Mouse (Mus musculus) embryonic facial prominence, embryonic 11.5 days (tissue): ENCODE measurements at regions not wholly inside any gene's neighbourhood (a gene's known extent, or its start where the extent isn't known, plus 50 kb on each side); places are given as distances from the start of the nearest gene placed in this dataset.

Experiments used
- ATAC-seq: fragments of 200-750 bp; cut with Nextera tagmentation; replicated peaks from 2 replicates; pipeline ENCODE4 v1.8.0; 2017; ENCODE audit warnings: low read depth; ENCODE audit not compliant: insufficient number of reproducible peaks, low FRiP score, low TSS enrichment
- DNase-seq: peaks from one replicate; pipeline ENCODE4 v3.0.0-alpha.2; 2015; ENCODE audit warnings: low spot score
- H3K27ac ChIP-seq: fragments of 300-500 bp; sonication (generic); replicated peaks from 2 replicates; pipeline ENCODE4 v1.5.1; 2014; ENCODE audit warnings: mild to moderate bottlenecking, low read depth, low read length, control low read depth
- H3K27me3 ChIP-seq: fragments of 300-500 bp; sonication (generic); 2 replicates; pipeline ENCODE4 v1.6.1; 2014; ENCODE audit warnings: mild to moderate bottlenecking, low read length, moderate library complexity, mixed read lengths; ENCODE audit not compliant: control insufficient read depth, insufficient read depth
- H3K36me3 ChIP-seq: fragments of 300-500 bp; sonication (generic); replicated peaks from 2 replicates; pipeline ENCODE4 v1.6.1; 2014; ENCODE audit warnings: low read depth, mild to moderate bottlenecking, low read length, moderate library complexity, mixed read lengths; ENCODE audit not compliant: control insufficient read depth, insufficient read depth
- H3K4me1 ChIP-seq: fragments of 300-500 bp; sonication (generic); 2 replicates; pipeline ENCODE4 v1.6.1; 2014; ENCODE audit warnings: low read length, mixed read lengths; ENCODE audit not compliant: control insufficient read depth, insufficient read depth
- H3K4me2 ChIP-seq: fragments of 300-500 bp; sonication (generic); 2 replicates; pipeline ENCODE4 v1.6.1; 2014; ENCODE audit warnings: low read depth, mild to moderate bottlenecking, control low read depth, low read length, moderate library complexity
- H3K4me3 ChIP-seq: fragments of 300-500 bp; sonication (generic); 2 replicates; pipeline ENCODE4 v1.5.1; 2014; ENCODE audit warnings: low read depth, low read length, control low read depth
- H3K9ac ChIP-seq: fragments of 300-500 bp; sonication (generic); replicated peaks from 2 replicates; pipeline ENCODE4 v1.6.1; 2014; ENCODE audit warnings: mild to moderate bottlenecking, control low read depth, low read length
- H3K9me3 ChIP-seq: fragments of 300-500 bp; sonication (generic); replicated peaks from 2 replicates; pipeline ENCODE4 v1.6.1; 2016; ENCODE audit warnings: mild to moderate bottlenecking, low read length, inconsistent platforms, mixed read lengths; ENCODE audit not compliant: control insufficient read depth
- WGBS: fragments of 180-500 bp; shearing (Covaris S2); extraction: QIAGEN DNeasy Blood & Tissue Kit; methylation state at CpG from one replicate; pipeline ENCODE4 v1.1.7; 2014; 5-methylcytosine and 5-hydroxymethylcytosine counted together

- WGBS = 81% methylated on average over 6 of the region's 6 CpGs
- H3K4me1 ChIP-seq = no peaks in the 10 kb centered on the region
- no peak overlapping the region for H3K9ac ChIP-seq
- no peak overlapping the region for H3K27ac ChIP-seq
- ATAC-seq (no peak), DNase-seq (no peak)
- no peaks in the 10 kb centered on the region for H3K27me3 ChIP-seq
- H3K9me3 ChIP-seq = no peaks in the 10 kb centered on the region
- H3K36me3 ChIP-seq = no peaks in the 10 kb centered on the region
- H3K4me3 ChIP-seq = no peak overlapping the region
- H3K4me2 ChIP-seq = no peak overlapping the region
These were observed 59.2 kb downstream of the Marcks start for GRCm38 (mm10) chr10:37079535-37079934.

DNA sequence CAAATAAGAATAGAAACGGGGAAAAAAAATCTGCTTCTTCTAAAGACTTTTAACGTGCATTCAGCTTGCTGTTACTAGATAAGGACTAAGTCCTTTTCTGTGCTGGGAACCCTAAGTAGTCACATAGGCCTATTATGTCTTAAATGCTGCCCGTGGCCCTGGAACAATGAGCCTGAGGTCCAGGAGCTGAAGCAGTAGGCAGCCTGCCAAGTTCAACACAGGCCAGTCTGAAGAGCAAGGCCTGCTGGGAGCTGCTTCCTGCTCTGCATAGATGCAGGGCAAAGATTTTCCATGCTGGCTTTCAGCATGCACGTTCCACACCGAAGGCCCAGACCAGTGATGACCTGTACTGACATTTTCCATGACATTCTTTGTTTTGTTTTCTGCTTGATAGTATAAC, 60.3 kb downstream of the Marcks start:
- H3K9me3 ChIP-seq = no peaks in the 10 kb centered on the region
- H3K27me3 ChIP-seq = no peaks in the 10 kb centered on the region
- peak; percentile 62 for DNase-seq
- H3K4me3 ChIP-seq = no peak overlapping the region
- no peaks in the 10 kb centered on the region for H3K36me3 ChIP-seq
- 31% methylated on average over 5 of the region's 5 CpGs for WGBS
- H3K4me1 ChIP-seq = no peaks in the 10 kb centered on the region
- no peak overlapping the region for H3K9ac ChIP-seq
- no peak overlapping the region for H3K4me2 ChIP-seq
- H3K27ac ChIP-seq = no peak overlapping the region
- ATAC-seq = 0 out of 2 replicates have a peak, but pooled peaks have one; percentile 70

DNA sequence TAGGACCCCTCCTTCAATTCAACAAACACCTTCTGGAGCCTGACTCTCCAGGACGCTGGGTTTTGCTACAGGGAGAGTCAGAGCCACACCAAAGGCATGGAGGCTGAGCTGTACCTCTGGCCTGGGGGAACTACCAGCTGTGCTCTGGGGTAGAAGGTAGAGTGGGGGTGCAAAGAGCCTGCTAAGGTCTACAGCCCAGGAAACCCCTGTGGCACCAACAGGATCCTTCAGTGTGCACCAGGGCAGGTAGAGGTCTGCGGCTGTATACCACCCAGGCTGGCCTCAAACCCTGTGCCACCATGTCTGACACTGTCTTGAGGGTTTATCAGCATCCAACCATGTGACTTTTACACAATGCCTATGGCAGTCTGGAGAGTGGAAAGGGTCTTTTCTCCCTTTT, 61.0 kb downstream of the Marcks start:
- Histone ChIP-seq H3K4me2 (no peak overlapping the region), H3K27me3 (no peaks in the 10 kb centered on the region), H3K4me1 (no peaks in the 10 kb centered on the region), H3K9me3 (no peaks in the 10 kb centered on the region), H3K27ac (no peak overlapping the region; the same call in 1 of the 2 replicates), H3K36me3 (no peaks in the 10 kb centered on the region), H3K4me3 (no peak overlapping the region), H3K9ac (no peak overlapping the region)
- 86% methylated on average over 2 of the region's 2 CpGs for WGBS
- ATAC-seq (no peak), DNase-seq (no peak)

GRCm38 (mm10) chr10:37072834-37073233, 65.9 kb downstream of the Marcks start:
- ATAC-seq = no peak
- H3K27me3 ChIP-seq = no peaks in the 10 kb centered on the region
- no peak overlapping the region for H3K27ac ChIP-seq

GRCm38 (mm10) chr10:37072061-37072460, 66.7 kb downstream of the Marcks start:
- Histone ChIP-seq H3K4me3 (no peak overlapping the region), H3K9ac (no peak overlapping the region), H3K27me3 (no peaks in the 10 kb centered on the region), H3K36me3 (no peaks in the 10 kb centered on the region), H3K4me2 (no peak overlapping the region), H3K4me1 (no peaks in the 10 kb centered on the region), H3K27ac (no peak overlapping the region), H3K9me3 (no peaks in the 10 kb centered on the region)
- no peak for DNase-seq
- no peak for ATAC-seq
- 94% methylated on average over 5 of the region's 5 CpGs for WGBS

More at GRCm38 (mm10) chr10:37072834-37073233, 65.9 kb downstream of the Marcks start:
- DNase-seq = peak; percentile 89
- Histone ChIP-seq H3K9ac (no peak overlapping the region), H3K4me1 (no peaks in the 10 kb centered on the region), H3K4me2 (no peak overlapping the region), H3K4me3 (no peak overlapping the region), H3K9me3 (no peaks in the 10 kb centered on the region), H3K36me3 (no peaks in the 10 kb centered on the region)
- 18% methylated on average over 5 of the region's 5 CpGs for WGBS

DNA sequence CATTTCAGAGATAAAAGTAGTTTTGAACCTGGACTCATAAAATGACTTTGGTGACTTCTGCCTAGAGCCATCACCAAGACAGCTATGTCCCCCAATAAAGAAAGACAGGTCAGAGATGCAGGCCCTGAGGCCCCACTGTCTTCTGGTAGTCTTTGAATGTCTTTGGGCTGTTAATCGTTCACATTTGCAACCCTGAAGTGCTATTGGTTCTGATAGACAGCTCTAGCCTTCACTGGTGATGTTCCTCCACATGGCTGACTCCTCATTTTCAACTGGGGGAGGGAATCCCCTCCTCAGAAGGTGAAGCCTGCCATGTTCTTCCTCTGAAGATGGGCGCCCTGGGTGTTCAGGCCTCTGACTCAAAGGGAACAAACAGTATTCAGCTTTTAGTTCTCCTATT, 67.3 kb downstream of the Marcks start:
- DNase-seq = no peak
- Histone ChIP-seq H3K9me3 (no peaks in the 10 kb centered on the region), H3K4me1 (no peaks in the 10 kb centered on the region), H3K4me3 (no peak overlapping the region), H3K9ac (no peak overlapping the region), H3K27ac (no peak overlapping the region), H3K4me2 (no peak overlapping the region), H3K27me3 (no peaks in the 10 kb centered on the region), H3K36me3 (no peaks in the 10 kb centered on the region)
- ATAC-seq = no peak
- WGBS = 77% methylated on average over 2 of the region's 2 CpGs
